Mouse (Mus musculus) gastrocnemius, adult 18-20 months (tissue): ENCODE data around the gene Gm37240. TPM values are rescaled to one million over a fixed set of nuclear protein-coding genes. Genes with fewer than 3 reads are reported as not detected.
A peak's percentile ranks its signal among the peaks of the same experiment; 100 is the strongest.
"Not testable (repeated sequence)": the region's sequence is repeated elsewhere in the genome, so short reads cannot be mapped to it uniquely, and the experiment has no call there.

Source experiments
- DNase-seq: peaks from one replicate; pipeline ENCODE4 v3.0.0; 2021; ENCODE audit warnings: low spot score
- total RNA-seq, 2 experiments: library from RNA; stranded (reverse); gene quantifications; 2 replicates each; pipeline ENCODE4 v1.2.3; 2021

The Gm37240 gene
- total RNA-seq, 2 experiments from 2014 or later, result 30.2 to 34.0 TPM

DNA sequence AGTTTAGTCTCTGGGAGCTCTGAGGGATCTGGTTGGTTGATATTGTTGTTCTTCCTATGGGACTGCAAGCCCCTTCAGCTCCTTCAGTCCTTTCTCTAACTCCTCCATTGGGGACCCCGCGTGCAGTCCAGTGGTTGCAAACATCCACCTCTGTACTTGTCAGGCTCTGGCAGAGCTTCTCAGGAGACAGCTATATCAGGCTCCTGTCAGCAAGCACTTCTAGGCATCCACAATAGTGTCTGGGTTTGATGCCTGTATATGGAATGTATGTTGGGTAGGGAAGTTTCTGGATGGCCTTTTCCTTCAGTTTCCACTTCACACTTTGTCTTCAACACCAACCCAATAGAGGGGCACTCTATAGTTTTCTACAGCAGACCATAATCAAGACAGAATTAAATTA, 1324.4 kb downstream of the Gm37240 start:
- DNase-seq, result not testable (repeated sequence)

DNA sequence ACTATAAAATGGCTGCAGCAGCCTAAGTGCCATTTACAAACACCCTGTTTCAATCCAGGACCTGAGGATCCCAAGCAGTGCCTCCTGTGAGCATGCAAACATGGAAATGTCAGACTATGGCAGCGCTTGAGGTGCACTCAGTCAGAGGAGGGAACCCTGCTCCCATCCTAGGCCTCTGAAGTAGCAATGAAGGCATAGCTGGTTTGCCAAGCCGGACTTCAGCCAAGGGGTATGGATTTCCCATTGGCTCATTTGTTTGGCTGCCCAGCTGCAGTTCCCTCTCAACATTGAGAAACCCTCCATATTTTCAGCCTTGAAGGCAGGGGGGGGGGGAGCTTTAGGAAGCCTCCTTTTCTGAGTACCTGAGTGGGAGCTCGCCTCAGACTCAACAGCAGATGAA, 1329.0 kb downstream of the Gm37240 start:
- peak; percentile 48 for DNase-seq

DNA sequence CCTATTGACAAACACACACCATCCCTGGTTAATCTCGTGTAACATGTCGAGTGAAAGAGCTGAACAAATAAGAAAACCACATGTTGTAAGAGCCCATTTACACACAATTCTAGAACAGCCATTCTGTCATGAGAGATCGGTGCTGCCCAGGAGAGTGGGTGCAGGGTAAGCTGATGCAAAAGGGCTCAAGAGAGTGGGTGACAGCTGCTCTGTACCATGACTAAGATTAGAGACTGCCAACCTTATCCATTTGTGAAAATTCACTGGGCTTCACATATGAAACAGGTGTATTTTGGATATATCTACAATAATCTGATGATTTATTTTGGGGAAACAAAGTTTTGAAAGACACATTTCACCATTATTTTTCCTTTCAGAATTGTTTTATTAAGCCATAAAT, 1331.5 kb downstream of the Gm37240 start:
- DNase-seq, result no peak

DNA sequence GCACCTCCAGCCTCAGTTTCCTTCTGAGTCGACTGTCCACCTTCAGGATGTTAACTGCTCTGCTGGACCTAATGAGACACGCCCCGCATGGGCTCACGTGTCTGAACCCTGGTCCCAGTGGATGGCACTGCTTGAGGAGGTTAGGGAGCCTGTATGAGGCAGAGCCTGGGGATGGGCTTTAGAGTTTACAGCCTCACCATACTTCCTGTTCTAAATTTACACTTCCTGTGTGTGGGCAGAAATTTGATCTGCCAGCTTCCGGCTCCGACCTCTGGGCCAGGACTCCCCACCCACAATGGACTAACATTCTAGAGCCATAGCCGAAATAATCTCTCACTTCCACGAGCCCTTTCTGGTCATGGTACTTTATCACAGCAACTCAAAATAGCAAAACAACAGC, 1340.1 kb downstream of the Gm37240 start:
- no peak for DNase-seq

DNA sequence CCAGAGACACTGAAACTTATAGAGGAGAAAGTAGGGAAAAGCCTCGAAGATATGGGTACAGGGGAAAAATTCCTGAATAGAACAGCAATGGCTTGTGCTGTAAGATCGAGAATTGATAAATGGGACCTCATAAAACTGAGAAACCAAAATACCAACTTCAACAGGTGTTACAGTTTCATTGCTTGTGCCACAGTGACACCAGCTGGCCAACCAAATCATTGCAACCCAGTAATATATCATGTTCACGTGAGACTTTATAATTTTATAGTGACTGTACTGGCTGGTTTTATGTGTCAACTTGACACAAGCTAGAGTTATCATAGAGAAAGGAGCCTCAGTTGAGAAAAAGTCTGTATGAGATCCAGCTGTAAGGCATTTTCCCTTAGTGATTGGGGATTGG, 1344.9 kb downstream of the Gm37240 start:
- peak; percentile 46 for DNase-seq

DNA sequence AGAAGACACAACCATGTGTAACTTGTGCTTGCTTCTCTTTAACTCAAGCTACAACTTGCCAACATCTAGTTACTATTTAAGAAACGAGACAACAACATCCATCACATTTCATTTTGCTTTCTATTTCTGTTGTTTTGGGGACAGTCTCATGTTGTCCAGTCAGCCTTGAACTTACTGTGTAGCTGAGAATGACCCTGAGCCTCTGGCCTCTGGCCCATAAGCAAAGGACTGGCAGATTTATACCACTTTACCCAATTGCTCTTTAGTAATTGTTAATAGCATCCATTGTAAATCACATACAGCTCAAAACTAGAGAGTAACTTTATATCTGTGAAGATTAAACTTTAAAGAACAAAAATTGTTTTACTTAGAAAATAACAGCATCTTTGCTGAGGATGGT, 1345.4 kb downstream of the Gm37240 start:
- no peak for DNase-seq

DNA sequence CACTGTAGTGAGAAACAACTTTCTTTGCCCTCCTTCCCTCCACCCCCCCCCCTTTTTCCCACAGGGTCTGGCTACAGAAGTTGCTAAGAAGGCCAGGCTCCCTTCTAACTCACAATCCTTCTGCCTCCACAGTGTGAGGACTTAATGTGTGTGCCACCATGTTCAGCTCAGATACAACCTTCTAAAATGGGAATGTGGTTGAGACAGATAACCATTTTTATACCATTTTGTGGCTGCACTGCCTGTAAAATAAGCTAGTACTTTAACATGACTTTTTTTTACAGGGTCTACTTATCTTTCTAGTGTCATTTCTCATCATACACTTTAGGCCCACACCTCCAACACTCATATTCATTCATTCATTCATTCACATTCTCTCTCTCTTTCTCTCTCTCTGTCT, 1346.7 kb downstream of the Gm37240 start:
- no peak for DNase-seq

DNA sequence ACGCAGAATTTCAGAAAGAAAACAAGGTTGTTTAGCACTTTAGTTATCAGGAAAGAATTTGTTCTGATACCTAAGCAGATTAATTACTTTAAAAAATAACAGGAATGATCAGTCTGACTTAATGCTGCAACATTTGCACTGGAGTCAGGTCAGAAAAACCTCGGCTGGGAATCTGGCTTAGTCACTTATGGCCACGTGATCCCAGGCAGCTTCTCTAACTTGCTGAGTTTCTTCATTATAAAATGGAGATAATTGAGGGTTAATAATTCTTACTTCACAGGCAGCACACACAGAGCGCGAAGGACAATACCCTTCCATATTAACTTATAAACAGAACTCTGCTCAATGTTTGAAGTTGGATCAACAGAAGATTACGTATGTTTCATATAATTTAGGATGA, 1350.3 kb downstream of the Gm37240 start:
- no peak for DNase-seq

DNA sequence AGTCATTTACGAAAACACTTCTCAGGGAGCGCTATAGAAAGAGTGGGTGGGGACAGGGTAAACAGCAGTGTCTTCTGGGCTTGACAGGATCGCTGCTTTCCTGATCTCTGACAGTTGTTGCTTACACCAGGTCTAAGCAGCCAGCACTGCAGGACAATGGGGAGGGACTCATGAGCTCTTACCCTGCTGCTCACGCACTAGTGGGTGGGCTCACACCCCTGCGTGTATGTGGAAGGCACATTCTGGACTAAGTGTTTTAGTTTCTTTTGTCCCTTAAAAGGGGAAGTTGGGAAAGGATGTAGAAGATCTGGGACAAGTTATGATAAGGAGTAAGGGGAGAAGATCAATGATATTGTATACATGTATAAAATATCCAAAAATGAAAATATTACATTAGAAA, 1354.1 kb downstream of the Gm37240 start:
- no peak for DNase-seq

DNA sequence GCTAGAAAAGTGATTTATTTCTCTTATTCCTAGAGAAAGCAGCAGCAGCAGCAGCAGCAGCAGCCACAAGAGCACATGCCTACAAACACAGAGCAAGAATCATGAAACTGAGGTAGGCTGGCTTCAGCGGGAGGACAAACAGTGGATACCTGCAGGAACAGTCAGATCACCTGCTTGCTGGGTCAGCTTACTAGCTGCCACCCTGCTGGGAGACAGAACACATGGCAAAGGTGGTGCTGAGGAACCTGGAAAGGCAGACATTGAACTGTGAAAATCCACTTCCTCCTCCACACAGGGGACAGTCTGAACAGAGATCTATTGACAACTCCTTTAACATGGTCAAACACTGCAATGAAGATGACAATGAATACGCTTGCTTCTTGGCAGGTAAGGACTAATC, 1358.3 kb downstream of the Gm37240 start:
- DNase-seq, result no peak

DNA sequence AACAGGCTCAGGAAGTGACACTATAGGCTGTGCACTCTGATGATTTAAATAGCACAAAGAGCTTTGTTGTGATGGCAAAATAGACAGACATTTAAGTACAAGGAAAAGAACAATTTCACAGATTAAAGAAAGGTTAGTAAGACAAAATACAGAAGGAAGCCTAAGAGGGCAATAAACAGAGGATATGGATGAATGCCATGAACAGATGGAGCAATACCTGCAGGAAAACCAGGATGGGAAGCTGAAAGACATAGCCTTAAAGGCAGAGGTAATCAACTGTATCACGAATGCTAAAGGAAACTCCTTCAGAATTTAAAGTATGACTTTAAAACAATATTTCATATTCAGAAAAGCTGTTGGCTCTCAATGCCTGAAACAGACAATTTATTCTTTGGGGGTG, 1362.4 kb downstream of the Gm37240 start:
- no peak for DNase-seq

DNA sequence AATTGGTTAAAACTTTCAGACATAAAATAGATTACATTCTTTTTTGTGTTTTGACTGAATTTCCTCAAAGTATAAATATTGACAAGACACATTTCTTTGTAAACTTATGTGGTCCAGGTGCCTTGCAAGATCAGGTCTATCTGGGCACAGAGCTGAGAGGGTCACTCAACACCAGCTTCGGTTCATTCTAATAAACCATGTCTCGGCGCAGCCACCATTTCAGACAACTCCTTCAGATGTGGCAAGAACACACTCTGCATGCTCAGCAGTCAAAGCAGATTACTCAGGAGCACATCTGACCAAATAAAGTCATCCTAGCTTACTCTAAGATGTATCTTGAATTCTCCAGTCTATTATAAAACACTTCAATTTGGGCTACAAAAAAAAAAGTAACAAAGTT, 1371.2 kb downstream of the Gm37240 start:
- no peak for DNase-seq

DNA sequence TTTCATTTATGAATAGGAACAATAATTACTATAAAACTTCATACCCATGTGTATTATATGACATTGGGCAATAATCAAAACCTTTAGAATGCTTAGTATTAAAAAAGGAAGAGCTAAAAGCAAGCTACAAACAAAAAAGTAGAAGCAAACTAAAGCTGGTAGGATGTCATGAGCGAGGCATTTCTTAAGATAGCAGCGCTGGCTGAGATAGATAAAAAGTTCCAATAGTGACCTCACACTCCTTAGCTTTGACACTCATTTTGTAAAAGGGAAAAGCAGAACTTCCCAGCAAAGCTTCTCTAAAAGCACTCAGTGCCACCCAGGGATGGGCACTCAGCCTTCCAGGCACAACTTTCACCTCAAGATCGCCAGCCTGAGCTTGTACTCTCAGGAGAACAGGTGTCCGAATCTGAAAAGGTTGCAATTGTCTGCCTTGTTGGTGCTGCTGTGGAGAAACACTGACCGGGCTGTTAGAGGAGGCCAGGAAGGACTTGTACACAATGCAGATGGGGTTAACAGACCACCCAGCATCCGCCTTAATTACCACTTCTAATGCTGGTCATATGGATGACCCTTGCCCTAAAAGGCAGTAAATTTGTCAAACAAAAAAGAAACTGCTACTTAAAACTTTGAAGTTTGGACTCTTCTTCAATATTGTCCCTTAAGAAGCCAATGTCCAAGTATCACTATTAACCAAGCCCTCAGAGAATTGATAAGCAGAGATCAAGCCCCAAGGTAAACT, 1374.4 kb downstream of the Gm37240 start:
- DNase-seq, result no peak

DNA sequence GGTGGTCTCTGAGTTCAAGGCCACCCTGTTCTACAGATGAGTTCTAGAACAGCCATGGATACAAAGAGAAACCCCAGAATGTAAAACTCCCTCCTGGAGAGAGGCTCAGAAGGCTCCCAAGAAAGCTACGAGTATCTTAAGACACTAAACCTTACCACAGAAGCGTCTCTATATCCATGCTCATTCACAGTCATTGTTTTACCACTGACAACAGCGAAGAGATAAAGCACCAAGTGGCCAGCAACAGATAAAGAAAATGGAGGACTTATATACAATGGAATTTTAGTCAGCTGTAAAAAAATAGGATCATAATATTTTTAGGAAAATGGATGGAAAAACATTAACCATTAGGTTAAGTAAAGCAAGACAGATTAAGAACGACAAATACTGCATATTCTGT, 1382.1 kb downstream of the Gm37240 start:
- no peak for DNase-seq

DNA sequence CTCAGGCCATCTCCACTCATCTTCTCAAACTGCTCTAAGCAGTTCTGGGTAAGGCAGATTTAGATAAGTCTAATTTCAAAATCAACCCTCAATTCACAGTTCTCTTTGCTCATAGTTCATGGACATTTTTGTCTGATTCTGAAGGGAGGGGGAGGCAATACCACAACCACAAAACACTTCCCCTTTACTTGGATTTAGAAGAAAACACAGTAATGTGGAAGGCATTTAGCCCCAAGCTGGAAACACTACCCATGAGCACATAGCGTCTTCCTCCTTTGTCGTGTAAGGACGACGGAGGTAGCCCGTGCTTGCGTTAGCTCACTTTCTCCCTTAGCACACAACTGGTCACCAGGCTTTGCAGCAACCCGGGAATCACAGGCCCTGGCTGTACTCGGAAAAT, 1383.0 kb downstream of the Gm37240 start:
- DNase-seq, result no peak

DNA sequence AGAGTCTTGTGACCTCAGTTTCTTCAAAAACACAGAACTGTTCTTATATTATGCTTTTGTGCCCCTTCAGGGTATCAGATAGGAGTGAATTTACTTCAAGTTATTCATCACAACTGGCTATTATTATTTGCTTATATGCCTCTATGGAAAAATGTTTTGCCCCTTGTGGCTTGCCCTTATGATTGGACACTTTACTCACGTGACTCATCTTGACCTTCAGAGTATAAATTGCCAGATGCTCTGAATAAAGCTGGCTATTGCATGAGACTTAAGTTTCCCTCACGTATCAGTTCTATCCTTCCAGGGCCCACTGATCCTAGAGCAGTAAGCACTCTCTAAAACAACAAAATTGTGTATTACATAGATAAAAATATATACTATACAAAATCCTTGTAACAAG, 1385.2 kb downstream of the Gm37240 start:
- no peak for DNase-seq

DNA sequence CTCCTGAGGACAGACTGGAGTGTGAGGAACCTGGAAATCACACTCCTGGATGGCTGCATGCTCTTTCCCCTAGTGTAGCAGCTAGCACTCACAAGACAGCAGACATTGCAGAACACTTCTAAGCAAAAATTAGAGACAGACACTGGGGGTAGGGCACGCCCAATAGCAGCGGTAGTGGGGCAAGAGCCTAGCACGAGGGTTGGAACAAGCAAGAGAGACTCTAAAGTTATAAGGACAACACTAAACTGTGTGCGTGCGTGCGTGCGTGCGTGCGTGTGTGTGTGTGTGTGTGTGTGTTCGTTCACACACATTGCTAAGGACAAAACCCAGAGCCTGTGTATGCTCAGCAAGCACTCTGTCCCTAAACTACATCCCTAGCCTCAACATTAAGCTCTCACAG, 1386.8 kb downstream of the Gm37240 start:
- no peak for DNase-seq

DNA sequence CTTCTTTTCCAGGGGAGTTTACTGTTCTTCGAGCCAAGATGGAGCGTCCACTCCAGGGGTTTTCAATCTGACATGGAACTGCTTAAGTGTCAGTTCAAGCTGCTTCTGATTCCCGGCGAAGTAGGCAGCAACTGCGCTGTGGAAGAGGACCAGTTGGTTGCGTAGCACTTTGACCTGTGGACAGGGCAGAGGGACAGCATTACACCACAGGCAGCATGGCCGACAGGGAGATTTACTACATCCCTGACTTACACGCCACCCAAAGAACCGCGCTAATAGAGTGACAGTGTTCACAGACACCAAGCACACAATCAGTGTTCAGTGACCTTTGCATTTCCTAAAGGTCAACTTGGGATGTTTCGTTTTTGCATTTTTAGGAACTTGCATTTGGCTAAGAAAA, 1389.6 kb downstream of the Gm37240 start:
- no peak for DNase-seq

DNA sequence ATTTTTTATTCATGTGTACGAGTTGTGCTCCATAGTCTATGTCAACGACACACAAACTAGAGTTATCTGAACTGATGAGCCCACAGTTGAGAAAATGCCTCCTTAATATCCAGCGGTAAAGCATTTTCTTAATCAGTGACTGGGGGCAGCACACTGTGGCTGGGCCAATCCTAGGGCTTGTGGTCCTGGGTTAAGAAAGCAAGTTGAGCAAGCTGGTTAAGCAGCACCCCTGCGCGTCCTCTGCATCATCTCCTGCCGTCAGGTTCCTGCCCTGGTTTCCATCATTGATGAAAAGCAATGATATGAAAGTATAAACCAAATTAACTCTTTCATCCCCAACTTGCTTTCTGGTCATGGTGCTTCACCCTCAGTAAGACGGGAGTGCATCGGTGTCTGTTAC, 1394.7 kb downstream of the Gm37240 start:
- DNase-seq, result no peak

DNA sequence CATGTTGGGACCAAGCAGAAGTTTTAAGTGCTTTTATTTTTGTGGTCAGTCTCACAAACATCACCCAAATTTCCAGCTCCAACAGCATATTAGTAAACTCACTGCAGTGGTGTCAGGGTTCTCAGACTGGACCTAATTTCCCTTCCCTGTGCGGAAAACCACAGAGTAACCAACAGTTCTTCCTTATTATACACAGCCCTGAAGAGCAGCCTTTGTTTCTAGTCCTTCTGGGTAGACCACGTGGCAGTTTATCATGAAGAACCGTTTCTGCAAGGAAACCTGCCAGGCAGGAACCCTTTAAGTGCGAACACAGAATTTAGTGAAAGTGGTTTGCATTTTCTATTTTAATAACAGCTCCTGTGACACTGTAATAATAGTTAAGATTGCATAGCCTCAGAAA, 1395.2 kb downstream of the Gm37240 start:
- no peak for DNase-seq

DNA sequence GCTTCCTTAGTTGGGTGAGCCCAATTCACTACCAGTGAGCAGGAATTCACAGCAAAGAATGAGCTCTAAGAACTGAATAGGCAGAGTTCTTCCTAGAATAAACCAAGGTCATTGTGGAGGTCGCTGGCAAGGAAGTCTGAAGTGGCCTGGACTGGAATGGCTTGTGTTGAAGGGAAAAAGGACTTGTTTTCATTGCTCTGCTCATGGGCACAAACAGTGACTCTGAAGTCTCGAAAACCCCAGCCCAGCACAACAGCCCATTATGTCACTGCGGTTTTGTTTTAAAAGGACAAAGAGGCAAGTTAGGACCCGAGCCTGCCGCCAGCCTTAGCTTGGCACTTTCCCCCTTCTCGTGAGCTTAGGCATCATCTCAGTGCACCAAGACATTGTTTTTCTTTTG, 1398.6 kb downstream of the Gm37240 start:
- DNase-seq, result no peak

DNA sequence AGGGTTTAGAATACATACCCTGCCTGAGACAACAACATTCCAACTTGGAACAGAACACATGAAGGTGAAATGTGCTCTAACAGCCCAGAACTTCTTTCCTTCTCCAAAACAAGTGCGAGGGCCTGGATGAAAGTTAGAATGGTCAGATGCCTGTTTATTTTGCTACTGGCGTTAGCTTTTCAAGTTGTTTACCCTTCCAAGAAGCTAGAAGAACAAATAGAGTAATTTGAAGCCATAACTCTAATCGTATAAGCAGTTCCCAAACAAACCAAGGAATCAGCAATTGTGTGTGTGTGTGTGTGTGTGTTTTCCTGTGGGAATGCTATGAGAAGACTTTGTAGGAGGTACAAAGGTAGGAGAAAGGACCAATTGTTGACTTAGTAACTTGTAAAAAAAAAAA, 1402.4 kb downstream of the Gm37240 start:
- DNase-seq, result no peak

DNA sequence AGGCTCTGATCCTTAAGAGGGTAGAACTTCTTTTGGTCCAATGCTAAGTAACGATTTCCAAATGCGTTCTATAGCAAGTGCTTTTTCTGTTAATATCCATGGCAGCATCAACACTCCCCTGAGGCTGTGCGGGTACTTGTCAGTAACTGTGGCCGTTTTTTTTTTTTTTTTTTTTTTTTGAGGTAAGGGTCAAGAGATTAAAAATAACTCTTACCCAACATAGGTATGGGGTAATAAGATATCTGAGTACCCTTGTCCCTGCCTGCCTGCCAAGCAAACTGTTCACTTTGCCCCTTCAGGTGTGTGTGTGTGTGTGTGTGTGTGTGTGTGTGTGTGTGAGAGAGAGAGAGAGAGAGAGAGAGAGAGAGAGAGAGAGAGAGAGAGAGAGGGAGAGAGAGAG, 1403.0 kb downstream of the Gm37240 start:
- no peak for DNase-seq

DNA sequence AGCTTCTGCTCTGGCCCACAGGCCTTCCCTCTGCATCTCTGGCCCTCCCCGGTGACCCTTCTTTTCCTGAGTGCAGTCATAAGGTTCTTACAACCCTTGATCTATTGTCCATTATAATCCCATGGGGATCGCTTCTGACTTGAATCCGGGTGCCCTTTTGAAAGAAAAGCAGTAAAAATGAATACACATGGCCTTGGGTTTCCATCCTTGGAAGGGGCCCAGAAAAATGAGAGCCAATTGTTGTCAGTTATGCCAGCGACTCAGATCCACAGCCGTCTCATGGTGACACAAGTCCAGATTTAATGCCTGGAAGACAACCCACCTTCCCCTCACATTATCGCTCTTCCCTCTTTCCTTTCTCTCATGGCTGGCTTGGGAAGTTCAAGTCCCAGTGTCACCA, 1405.2 kb downstream of the Gm37240 start:
- no peak for DNase-seq
